Mouse (Mus musculus) mouse embryonic stem cell (cell line): Measurements from ENCODE around the gene Gm11939.
"Not testable (repeated sequence)": the region's sequence is repeated elsewhere in the genome, so short reads cannot be mapped to it uniquely, and the experiment has no call there.

ENCODE experiments used
- in situ Hi-C, 2 experiments: fragments of 300-500 bp; cut with MboI; formaldehyde crosslinking; loops; 1 replicate in 1 of 2; 3 replicates in 1 of 2; pipeline ENCODE4 v1.14.3; 2019 to 2020; ENCODE audit warnings: low sequenced_read_pairs in 2 of 2, low pct_unique_long_range_greater_than_20kb in 1 of 2, mixed read lengths in 1 of 2; ENCODE audit not compliant: unreplicated experiment in 1 of 2

Gm11939 gene

GRCm38 (mm10) chr11:99559366-99559765 is at the start of gene Gm11939:
Gm11939 (minus strand) TSS chr11:99559466.
- in situ Hi-C loops, result no loop called here

GRCm38 (mm10) chr11:99603208-99603607 is 43.9 kb upstream of the Gm11939 start, which contains the start of gene Gm11938:
Gm11938 (minus strand) TSS chr11:99603308.
- in situ Hi-C loops, result not testable (repeated sequence)

DNA sequence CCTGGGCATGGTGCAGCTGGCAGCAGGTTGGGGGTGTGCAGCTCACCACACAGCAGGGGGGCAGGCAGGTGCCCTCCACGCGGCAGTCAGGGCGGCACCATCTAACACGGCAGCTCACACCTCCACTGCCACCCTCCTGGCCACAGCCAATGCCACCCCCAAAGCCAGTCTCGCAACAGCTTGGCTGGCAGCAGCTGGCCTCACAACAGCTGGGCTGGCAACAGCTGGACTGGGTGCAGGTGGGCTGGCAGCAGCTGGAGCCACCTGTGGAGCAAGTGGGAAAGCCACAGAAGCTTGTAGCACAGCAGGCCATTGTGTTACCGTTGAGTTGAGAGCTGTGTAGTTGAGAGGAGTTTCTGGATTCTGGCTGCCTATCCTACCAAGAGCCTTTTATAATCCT is 38.5 kb upstream of the Gm11939 start, which contains the start of gene Krtap9-3:
Krtap9-3 (minus strand) TSS at position 364 of the 400 bp plus-strand sequence.
- in situ Hi-C loops, result not testable (repeated sequence)

- in situ Hi-C loops, result no loop called here
Observed at GRCm38 (mm10) chr11:99590981-99591380, 31.7 kb upstream of the Gm11939 start, which contains the start of gene Krtap1-3. Krtap1-3 (minus strand) TSS chr11:99591339.

GRCm38 (mm10) chr11:99585096-99585495 is 25.8 kb upstream of the Gm11939 start:
- in situ Hi-C loops, result no loop called here

DNA sequence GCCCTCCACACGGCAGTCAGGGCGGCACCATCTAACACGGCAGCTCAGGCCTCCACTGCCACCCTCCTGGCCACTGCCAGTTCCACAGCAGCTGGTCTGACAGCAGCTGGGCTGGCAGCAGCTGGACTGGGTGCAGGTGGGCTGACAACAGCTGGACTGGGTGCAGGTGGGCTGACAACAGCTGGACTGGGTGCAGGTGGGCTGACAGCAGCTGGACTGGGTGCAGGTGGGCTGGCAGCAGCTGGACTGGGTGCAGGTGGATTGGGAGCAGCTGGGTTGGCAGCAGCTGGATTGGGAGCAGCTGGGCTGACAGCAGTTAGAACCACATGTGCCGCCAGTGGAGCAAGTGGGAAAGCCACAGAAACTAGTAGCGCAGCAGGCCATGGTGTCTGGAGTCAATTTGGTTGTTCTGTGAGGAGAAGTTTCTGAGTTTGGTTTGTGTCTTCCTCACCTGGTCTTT is 24.0 kb upstream of the Gm11939 start, which contains the start of gene Krtap1-4:
Krtap1-4 (minus strand) TSS at position 410 of the 460 bp plus-strand sequence.
- in situ Hi-C loops, result no loop called here

GRCm38 (mm10) chr11:99581564-99581963 is 22.3 kb upstream of the Gm11939 start:
- in situ Hi-C loops, result no loop called here

DNA sequence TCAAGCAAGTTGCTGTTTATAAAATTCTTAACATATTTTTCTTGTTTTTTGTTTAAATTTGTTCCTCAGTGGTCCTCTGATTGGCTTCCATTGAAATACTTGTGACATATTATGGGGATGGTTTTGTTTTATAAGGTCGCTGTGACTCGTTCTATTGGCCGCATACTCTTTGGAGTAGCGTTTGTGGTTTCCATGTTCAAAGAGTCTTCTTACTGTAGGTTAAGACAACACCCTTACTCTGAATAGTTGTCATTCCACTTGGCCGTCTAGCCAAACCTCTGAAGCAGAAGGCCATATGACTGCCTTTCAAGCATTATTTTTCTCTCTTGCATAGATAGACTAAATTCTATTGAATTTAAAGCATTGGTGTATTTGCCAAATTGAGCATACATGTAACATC is 21.8 kb upstream of the Gm11939 start:
- in situ Hi-C loops, result no loop called here

DNA sequence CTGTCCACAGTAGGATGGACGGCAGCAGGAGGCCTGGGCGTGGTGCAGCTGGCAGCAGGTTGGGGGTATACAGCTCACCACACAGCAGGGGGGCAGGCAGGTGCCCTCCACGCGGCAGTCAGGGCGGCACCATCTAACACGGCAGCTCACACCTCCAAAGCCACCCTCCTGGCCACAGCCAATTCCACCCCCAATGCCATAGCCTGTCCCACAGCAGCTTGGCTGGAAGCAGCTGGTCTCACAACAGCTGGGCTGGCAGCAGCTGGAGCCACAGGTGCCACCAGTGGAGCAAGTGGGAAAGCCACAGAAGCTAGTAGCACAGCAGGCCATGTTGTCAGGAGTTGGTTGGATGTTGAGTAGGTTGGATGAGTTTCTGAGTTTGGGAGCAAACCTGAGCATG is 21.4 kb upstream of the Gm11939 start, which contains the start of gene Krtap1-5:
Krtap1-5 (minus strand) TSS at position 381 of the 400 bp plus-strand sequence.
- in situ Hi-C loops, result no loop called here

- in situ Hi-C loops, result no loop called here
Observed at GRCm38 (mm10) chr11:99574106-99574505, 14.8 kb upstream of the Gm11939 start.

- in situ Hi-C loops, result no loop called here
Observed at GRCm38 (mm10) chr11:99573164-99573563, 13.9 kb upstream of the Gm11939 start.

DNA sequence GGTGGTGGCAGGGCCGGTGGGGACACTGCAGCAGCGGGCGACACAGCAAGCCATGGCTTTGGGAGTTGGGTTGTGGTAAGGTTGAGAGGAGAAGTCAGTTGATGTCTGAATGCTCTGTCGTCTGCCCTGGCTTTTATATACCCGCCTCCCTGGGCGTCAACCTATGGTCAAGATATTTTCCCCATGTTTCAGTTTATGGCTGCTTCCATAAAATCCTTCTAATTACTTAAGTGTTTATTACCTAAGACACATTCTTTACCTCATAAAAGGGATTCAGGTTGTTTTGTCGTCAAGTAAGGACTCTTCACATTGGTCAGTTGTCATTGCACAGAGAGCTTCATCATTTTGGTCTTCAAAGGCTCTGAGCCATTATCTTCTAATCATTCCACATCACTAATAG is 7.3 kb upstream of the Gm11939 start, which contains the start of gene Krtap3-1:
Krtap3-1 (minus strand) TSS at position 101 of the 400 bp plus-strand sequence.
- in situ Hi-C loops, result no loop called here

DNA sequence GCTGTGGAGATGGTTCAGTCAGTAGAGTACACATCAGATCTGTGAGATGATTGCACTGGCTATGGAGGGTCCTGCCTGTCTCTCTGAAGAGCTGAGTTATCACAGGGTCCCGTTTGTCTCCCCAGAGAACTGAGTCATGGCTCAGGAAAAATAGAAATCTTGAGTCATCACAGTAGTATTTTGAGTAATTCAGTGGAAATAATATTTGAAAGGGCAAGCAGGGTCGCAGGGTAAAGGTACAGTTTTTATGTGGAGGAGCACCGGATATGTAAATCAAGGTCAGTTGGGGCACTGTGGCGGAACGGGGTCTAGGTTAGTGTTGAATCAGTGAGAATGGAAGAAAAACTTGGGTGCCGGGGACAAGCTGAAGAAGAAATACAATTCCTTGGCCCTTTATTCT is 3.3 kb upstream of the Gm11939 start:
- in situ Hi-C loops, result no loop called here

GRCm38 (mm10) chr11:99557976-99558745 is 1.1 kb downstream of the Gm11939 start:
- in situ Hi-C loops, result no loop called here

DNA sequence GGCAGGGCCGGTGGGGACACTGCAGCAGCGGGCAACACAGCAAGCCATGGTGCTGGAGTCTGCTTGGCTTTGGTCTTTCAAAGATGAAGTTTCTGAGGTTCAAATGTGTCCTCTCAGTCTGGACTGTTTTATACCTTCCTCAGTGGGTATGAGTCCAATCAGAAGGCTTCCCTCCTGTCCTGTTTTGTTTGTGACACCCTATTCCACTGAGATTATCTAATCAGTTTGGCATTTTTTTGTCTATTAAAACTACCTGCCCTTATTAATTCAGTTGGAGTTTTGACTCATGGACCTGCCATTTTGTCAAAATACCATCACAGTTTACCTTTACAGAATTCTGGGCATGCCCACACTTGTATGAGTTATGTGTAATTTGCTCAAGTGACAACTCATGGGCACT is 2.5 kb downstream of the Gm11939 start, which contains the start of gene Krtap3-2:
Krtap3-2 (minus strand) TSS at position 101 of the 400 bp plus-strand sequence.
- in situ Hi-C loops, result no loop called here

GRCm38 (mm10) chr11:99556195-99556594 is 3.1 kb downstream of the Gm11939 start:
- in situ Hi-C loops, result no loop called here

- in situ Hi-C loops, result no loop called here
Observed at GRCm38 (mm10) chr11:99550765-99551164, 8.5 kb downstream of the Gm11939 start, which contains the start of gene Krtap3-3. Krtap3-3 (minus strand) TSS chr11:99550865.

DNA sequence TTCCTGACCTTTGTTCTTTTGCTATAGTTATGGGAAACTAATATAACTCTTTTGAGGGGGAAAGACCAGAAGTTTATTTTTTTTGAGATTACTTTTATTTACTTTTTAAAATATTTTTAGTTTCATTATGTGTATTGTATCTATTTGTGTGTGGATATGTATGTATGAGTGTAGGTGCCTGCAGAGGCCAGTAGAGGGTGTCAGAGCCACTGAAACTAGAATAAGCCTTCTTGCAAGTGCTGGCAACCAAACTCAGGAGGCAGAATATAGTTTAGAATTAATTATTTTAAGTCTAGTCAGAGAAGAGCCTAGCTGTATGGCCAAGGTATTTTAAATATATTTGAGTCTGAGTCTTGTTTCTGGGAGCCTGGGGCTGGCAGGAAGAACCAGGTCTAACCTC is 11.4 kb downstream of the Gm11939 start:
- in situ Hi-C loops, result no loop called here

- in situ Hi-C loops, result no loop called here
Observed at GRCm38 (mm10) chr11:99539721-99540120, 19.5 kb downstream of the Gm11939 start.
